ENCODE assay signal across 9 mouse cellular contexts in the genomic region with DNA sequence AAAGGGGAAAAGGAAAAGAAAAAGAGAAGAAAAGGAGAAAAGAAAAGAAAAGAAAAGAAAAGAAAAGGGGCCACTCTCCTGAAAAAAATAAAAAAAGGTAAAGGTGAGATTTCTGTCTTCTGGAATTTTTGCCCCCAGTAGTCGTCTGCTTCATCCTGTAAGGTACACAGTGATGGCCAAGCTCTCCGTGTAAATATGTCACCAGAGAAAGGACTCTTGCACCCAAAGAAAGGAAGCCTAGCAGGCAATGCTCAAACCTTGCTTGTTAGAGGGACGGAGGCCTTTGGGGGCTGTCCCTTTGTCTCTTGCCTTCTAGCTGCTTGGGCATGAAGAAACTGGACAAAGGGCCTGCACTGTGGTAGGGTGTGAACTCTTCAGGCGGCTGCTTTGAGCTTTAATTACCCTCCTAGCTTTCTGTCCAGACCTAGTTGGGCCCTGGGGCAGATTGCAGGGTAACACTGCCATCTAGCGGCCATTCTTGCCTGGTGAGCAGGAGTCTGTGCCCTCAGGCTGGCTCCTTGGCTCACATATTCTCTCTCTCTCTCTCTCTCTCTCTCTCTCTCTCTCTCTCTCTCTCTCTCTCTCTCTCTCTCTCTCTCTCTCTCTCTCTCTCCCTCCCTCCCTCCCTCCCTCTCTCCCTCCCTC.
DNase-seq lines count a peak whose midpoint lies in the region; ATAC-seq and TF ChIP-seq lines count a peak whose summit lies in the region.
"Had no signal": no experiment of that assay in that cellular context is flagged by ENCODE, and none has a peak within 500 bp of the region (broad histone marks: within the 10 kb centered on the region; RNA-seq: fewer than 3 reads in every experiment).

No protein-coding gene starts in this region.

- TF ChIP-seq CTCF in liver, embryonic 14.5 days (IDR thresholded peaks at IDR 0.05; ENCODE audit: low read depth), result peak; percentile 84
- TF ChIP-seq CTCF in testis, adult 2 months (IDR thresholded peaks at IDR 0.05; ENCODE audit: control insufficient read depth, insufficient read depth, insufficient replicate concordance, low read depth, low read length), result peak; percentile 90; the same call in 1 of the 2 replicates

- TF ChIP-seq EP300 in liver, embryonic 14.5 days (IDR thresholded peaks at IDR 0.05; ENCODE audit: low read depth), result no peak

- ATAC-seq in forebrain, embryonic 11.5 days (replicated peaks; ENCODE audit: low FRiP score), result peak; percentile 98
- ATAC-seq in heart, embryonic 16.5 days (replicated peaks; ENCODE audit: extremely low read depth, insufficient read depth, low FRiP score), result peak; percentile 90
- ATAC-seq in liver, embryonic 14.5 days (ENCODE audit: insufficient read depth), result 0 out of 2 replicates have a peak, but pooled peaks have one; percentile 39
- peak; percentile 99 for ATAC-seq in neural tube, embryonic 14.5 days (ENCODE audit: low read depth)

- no peaks in the 10 kb centered on the region for H3K36me3 ChIP-seq in forebrain, embryonic 11.5 days (ENCODE audit: control insufficient read depth, insufficient read depth, low read length)
- H3K36me3 ChIP-seq in heart, embryonic 16.5 days (ENCODE audit: control insufficient read depth, insufficient read depth), result no peaks in the 10 kb centered on the region
- H3K36me3 ChIP-seq in liver, embryonic 14.5 days (replicated peaks; ENCODE audit: control insufficient read depth, insufficient read depth, low read depth), result no peaks in the 10 kb centered on the region
- H3K36me3 ChIP-seq in neural tube, embryonic 14.5 days (ENCODE audit: control insufficient read depth, insufficient read depth, low read length), result no peaks in the 10 kb centered on the region
- H3K36me3 ChIP-seq in testis, adult 2 months (ENCODE audit: control insufficient read depth, insufficient read depth, low read length), result no peaks in the 10 kb centered on the region

- H3K9ac ChIP-seq in forebrain, embryonic 11.5 days (ENCODE audit: low read length), result peak overlapping the region; percentile 20; the same call in 1 of the 2 replicates
- H3K9ac ChIP-seq in heart, embryonic 16.5 days (ENCODE audit: low read length), result no peak overlapping the region; the same call in 1 of the 2 replicates
- H3K9ac ChIP-seq in liver, embryonic 14.5 days (replicated peaks), result no peak overlapping the region
- H3K9ac ChIP-seq in neural tube, embryonic 14.5 days (replicated peaks; ENCODE audit: low read depth, low read length), result no peak overlapping the region

- H3K27me3 ChIP-seq in forebrain, embryonic 11.5 days (ENCODE audit: control insufficient read depth, insufficient read depth, low read length), result no peaks in the 10 kb centered on the region
- H3K27me3 ChIP-seq in heart, embryonic 16.5 days (ENCODE audit: control insufficient read depth, insufficient read depth, low read length), result no peaks in the 10 kb centered on the region
- no peaks in the 10 kb centered on the region for H3K27me3 ChIP-seq in liver, embryonic 14.5 days (ENCODE audit: control insufficient read depth, insufficient read depth, low read length)
- no peaks in the 10 kb centered on the region for H3K27me3 ChIP-seq in neural tube, embryonic 14.5 days (ENCODE audit: control insufficient read depth, insufficient read depth, low read length)
- H3K27me3 ChIP-seq in testis, adult 2 months (ENCODE audit: control insufficient read depth, insufficient read depth, low read length), result no peaks in the 10 kb centered on the region

- H3K4me2 ChIP-seq in forebrain, embryonic 11.5 days (ENCODE audit: low read depth, low read length, severe bottlenecking), result peak overlapping the region; percentile 27; the same call in 1 of the 2 replicates
- H3K4me2 ChIP-seq in heart, embryonic 16.5 days (ENCODE audit: low read depth, low read length), result peak overlapping the region; percentile 52; the same call in 1 of the 2 replicates
- no peak overlapping the region for H3K4me2 ChIP-seq in liver, embryonic 14.5 days (ENCODE audit: low read depth)
- peak overlapping the region; percentile 26; the same call in 1 of the 2 replicates for H3K4me2 ChIP-seq in neural tube, embryonic 14.5 days (ENCODE audit: low read depth, low read length)

- TF ChIP-seq POLR2A in testis, adult 2 months (IDR thresholded peaks at IDR 0.05; ENCODE audit: control insufficient read depth, low read depth, low read length), result no peak

- DNase-seq in CD4-positive helper T cell, adult 2 months (ENCODE audit: low read depth, low spot score), result peak; percentile 35
- DNase-seq in c-Kit-negative CD71-positive TER-119-positive erythroid progenitor cells, embryonic 14.5 days (ENCODE audit: low read depth, low spot score), result peak; percentile 15
- peak; percentile 97 for DNase-seq in forebrain, embryonic 11.5 days (ENCODE audit: low spot score)
- DNase-seq in kidney, postnatal 25 days, result peak; percentile 80 to 89
- DNase-seq in liver, embryonic 14.5 days (ENCODE audit: low read depth in 3 of 3, low spot score in 3 of 3), result peak; percentile 15 to 35 (median 24)

- H3K9me3 ChIP-seq in forebrain, embryonic 11.5 days (ENCODE audit: control insufficient read depth, low read length), result no peaks in the 10 kb centered on the region
- H3K9me3 ChIP-seq in heart, embryonic 16.5 days (replicated peaks; ENCODE audit: control insufficient read depth, low read length), result no peaks in the 10 kb centered on the region
- no peaks in the 10 kb centered on the region for H3K9me3 ChIP-seq in liver, embryonic 14.5 days (ENCODE audit: control insufficient read depth, low read length)
- H3K9me3 ChIP-seq in neural tube, embryonic 14.5 days (ENCODE audit: control insufficient read depth, low read length), result no peaks in the 10 kb centered on the region

- 1% methylated on average over 5 of the region's 5 CpGs for WGBS in forebrain, embryonic 11.5 days
- WGBS in heart, embryonic 16.5 days, result 11% methylated on average over 5 of the region's 5 CpGs
- 11% methylated on average over 5 of the region's 5 CpGs for WGBS in liver, embryonic 14.5 days (ENCODE audit: insufficient replicate concordance)
- WGBS in neural tube, embryonic 14.5 days, result 0% methylated on average over 5 of the region's 5 CpGs

- no peak overlapping the region for H3K27ac ChIP-seq in forebrain, embryonic 11.5 days (ENCODE audit: low read depth, low read length)
- no peak overlapping the region for H3K27ac ChIP-seq in heart, embryonic 16.5 days (ENCODE audit: low read length)
- no peak overlapping the region for H3K27ac ChIP-seq in liver, embryonic 14.5 days
- H3K27ac ChIP-seq in neural tube, embryonic 14.5 days (ENCODE audit: low read depth, low read length), result no peak overlapping the region
- no peak overlapping the region for H3K27ac ChIP-seq in testis, adult 2 months (ENCODE audit: control insufficient read depth, insufficient read depth, low read depth, low read length)

- no peak overlapping the region for H3K4me3 ChIP-seq in forebrain, embryonic 11.5 days (ENCODE audit: low read depth, low read length)
- H3K4me3 ChIP-seq in heart, embryonic 16.5 days (ENCODE audit: low read length), result no peak overlapping the region
- no peak overlapping the region for H3K4me3 ChIP-seq in liver, embryonic 14.5 days (ENCODE audit: insufficient read depth in 1 of 2, low read depth in 2 of 2, low read length in 2 of 2)
- no peak overlapping the region for H3K4me3 ChIP-seq in neural tube, embryonic 14.5 days (ENCODE audit: low read depth, low read length)
- no peak overlapping the region for H3K4me3 ChIP-seq in testis, adult 2 months (ENCODE audit: control insufficient read depth, low read depth, low read length)
- H3K4me3 ChIP-seq: erythroblast, embryonic 14.5 days had no signal

- peaks cover 5% of the 10 kb centered on the region; the same call in 1 of the 2 replicates for H3K4me1 ChIP-seq in forebrain, embryonic 11.5 days (replicated peaks; ENCODE audit: control insufficient read depth, insufficient read depth, low read length)
- H3K4me1 ChIP-seq in heart, embryonic 16.5 days (ENCODE audit: control insufficient read depth, insufficient read depth, low read length), result peaks cover 16% of the 10 kb centered on the region
- H3K4me1 ChIP-seq in liver, embryonic 14.5 days (replicated peaks; ENCODE audit: control insufficient read depth in 2 of 2, insufficient read depth in 2 of 2, low read length in 1 of 2), result no peaks in the 10 kb centered on the region
- peaks cover 9% of the 10 kb centered on the region; the same call in 1 of the 2 replicates for H3K4me1 ChIP-seq in neural tube, embryonic 14.5 days (ENCODE audit: control insufficient read depth, insufficient read depth, low read length)
- no peaks in the 10 kb centered on the region for H3K4me1 ChIP-seq in testis, adult 2 months (ENCODE audit: control insufficient read depth, insufficient read depth, low read length)

Comparison
In these comparisons a context has a peak if more than half of its experiments do, and no peak if none do; other contexts are left out.
1. DNase-seq: peak in every context shown above with its lines; median percentile 97 in forebrain, embryonic 11.5 days; 84 in kidney, postnatal 25 days; 35 in CD4-positive helper T cell, adult 2 months; 24 in liver, embryonic 14.5 days; 15 in c-Kit-negative CD71-positive TER-119-positive erythroid progenitor cells, embryonic 14.5 days.
2. ATAC-seq: peak in every context shown above with its lines; median percentile 99 in neural tube, embryonic 14.5 days; 98 in forebrain, embryonic 11.5 days; 90 in heart, embryonic 16.5 days; 39 in liver, embryonic 14.5 days.